Mouse (Mus musculus): ENCODE data around the gene Fli1.
A peak's percentile ranks its signal among the peaks of the same experiment; 100 is the strongest.

The Fli1 gene

GRCm38 (mm10) chr9:32542212-32543039 lies at the start of gene Fli1:
Gene Fli1 (minus strand): TSS chr9:32542861.
- DNase-seq = peak; percentile 21 to 31

- peak; percentile 72 to 80 for DNase-seq
These were observed 49.3 kb upstream of the Fli1 start for GRCm38 (mm10) chr9:32591732-32592582.

GRCm38 (mm10) chr9:32590571-32590970 lies 47.9 kb upstream of the Fli1 start:
- no peak for DNase-seq

- peak; percentile 92 to 93 for DNase-seq
These were observed 47.2 kb upstream of the Fli1 start for GRCm38 (mm10) chr9:32589900-32590299.

- peak; percentile 66 to 70 for DNase-seq
These were observed 42.7 kb upstream of the Fli1 start for GRCm38 (mm10) chr9:32585357-32585756.

GRCm38 (mm10) chr9:32583905-32584304 lies 41.2 kb upstream of the Fli1 start:
- no peak for DNase-seq

GRCm38 (mm10) chr9:32581851-32582573 lies 39.4 kb upstream of the Fli1 start:
- DNase-seq = no peak

- DNase-seq = no peak
These were observed 35.8 kb upstream of the Fli1 start for GRCm38 (mm10) chr9:32578411-32578810.

GRCm38 (mm10) chr9:32573638-32574037 lies 31.0 kb upstream of the Fli1 start:
- no peak for DNase-seq

- DNase-seq = peak; percentile 41 to 66
These were observed 29.0 kb upstream of the Fli1 start for GRCm38 (mm10) chr9:32571676-32572075.

- DNase-seq = no peak
These were observed 27.9 kb upstream of the Fli1 start for GRCm38 (mm10) chr9:32570547-32570946.

GRCm38 (mm10) chr9:32569261-32569660 lies 26.6 kb upstream of the Fli1 start:
- no peak for DNase-seq

- DNase-seq = no peak
These were observed 24.9 kb upstream of the Fli1 start for GRCm38 (mm10) chr9:32567603-32568002.

- no peak for DNase-seq
These were observed 22.6 kb upstream of the Fli1 start for GRCm38 (mm10) chr9:32565309-32565708.

GRCm38 (mm10) chr9:32562837-32563236 lies 20.2 kb upstream of the Fli1 start:
- DNase-seq = no peak

- peak in 1 of 2 experiments; percentile 17 for DNase-seq
These were observed 19.7 kb upstream of the Fli1 start for GRCm38 (mm10) chr9:32562409-32562808.

GRCm38 (mm10) chr9:32561190-32561890 lies 18.7 kb upstream of the Fli1 start:
- no peak for DNase-seq

GRCm38 (mm10) chr9:32559859-32560258 lies 17.2 kb upstream of the Fli1 start:
- DNase-seq = no peak

GRCm38 (mm10) chr9:32559454-32559853 lies 16.8 kb upstream of the Fli1 start:
- no peak for DNase-seq

- no peak for DNase-seq
These were observed 13.7 kb upstream of the Fli1 start for GRCm38 (mm10) chr9:32556313-32556712.

- no peak for DNase-seq
These were observed 12.6 kb upstream of the Fli1 start for GRCm38 (mm10) chr9:32555279-32555678.

GRCm38 (mm10) chr9:32550541-32550940 lies 7.9 kb upstream of the Fli1 start:
- DNase-seq = no peak
